Mouse (Mus musculus) heart, embryonic 14.5 days (tissue): ENCODE results near the gene Adm2. TPM values are rescaled to one million over a fixed set of nuclear protein-coding genes. Genes with fewer than 3 reads are reported as not detected.

Experiments
- ATAC-seq: fragments of 200-750 bp; cut with Nextera tagmentation; 2 replicates; pipeline ENCODE4 v1.8.0; 2017; ENCODE audit warnings: low read depth, moderate TSS enrichment; ENCODE audit not compliant: insufficient number of reproducible peaks, insufficient read depth, low FRiP score
- H3K27ac ChIP-seq, 2 experiments: fragments of 200-500 bp in 1 of 2; fragments of 300-500 bp in 1 of 2; sonication (generic) in 1 of 2; replicated peaks in 1 of 2; 2 replicates each; pipeline ENCODE4 v1.5.1; 2012 to 2014; ENCODE audit warnings: low read depth in 2 of 2, low read length in 2 of 2, control low read depth in 1 of 2, mild to moderate bottlenecking in 1 of 2, mixed read lengths in 1 of 2; ENCODE audit not compliant: control insufficient read depth in 1 of 2, insufficient read depth in 1 of 2
- H3K27me3 ChIP-seq: fragments of 300-500 bp; sonication (generic); 2 replicates; pipeline ENCODE4 v1.6.1; 2014; ENCODE audit warnings: mild to moderate bottlenecking, low read length, control low read depth; ENCODE audit not compliant: control insufficient read depth, insufficient read depth
- H3K36me3 ChIP-seq: fragments of 300-500 bp; sonication (generic); 2 replicates; pipeline ENCODE4 v1.6.1; 2014; ENCODE audit warnings: mild to moderate bottlenecking, control low read depth, low read length, mixed read lengths; ENCODE audit not compliant: control insufficient read depth, insufficient read depth
- H3K4me1 ChIP-seq, 2 experiments: fragments of 200-500 bp in 1 of 2; fragments of 300-500 bp in 1 of 2; sonication (generic) in 1 of 2; 2 replicates each; pipeline ENCODE4 v1.6.1; 2012 to 2014; ENCODE audit warnings: low read length in 2 of 2, control low read depth in 1 of 2, mixed read lengths in 1 of 2; ENCODE audit not compliant: control insufficient read depth in 2 of 2, insufficient read depth in 2 of 2
- H3K4me2 ChIP-seq: fragments of 300-500 bp; sonication (generic); 2 replicates; pipeline ENCODE4 v1.6.1; 2014; ENCODE audit warnings: mild to moderate bottlenecking, low read length
- H3K4me3 ChIP-seq, 2 experiments: fragments of 200-500 bp in 1 of 2; fragments of 300-500 bp in 1 of 2; sonication (generic) in 1 of 2; 2 replicates each; pipeline ENCODE4 v1.5.1; 2012 to 2014; ENCODE audit warnings: low read length in 2 of 2, mild to moderate bottlenecking in 2 of 2, control low read depth in 1 of 2, low read depth in 1 of 2, moderate library complexity in 1 of 2; ENCODE audit not compliant: control insufficient read depth in 1 of 2, insufficient read depth in 1 of 2
- H3K9ac ChIP-seq: fragments of 300-500 bp; sonication (generic); 2 replicates; pipeline ENCODE4 v1.6.1; 2014; ENCODE audit warnings: mild to moderate bottlenecking, low read length
- H3K9me3 ChIP-seq: fragments of 300-500 bp; sonication (generic); 2 replicates; pipeline ENCODE4 v1.6.1; 2016; ENCODE audit warnings: low read length, control low read depth; ENCODE audit not compliant: control insufficient read depth
- WGBS: fragments of 180-500 bp; shearing (Covaris S2); extraction: QIAGEN DNeasy Blood & Tissue Kit; methylation state at CpG from one replicate; pipeline ENCODE4 v1.1.7; 2014; 5-methylcytosine and 5-hydroxymethylcytosine counted together
- polyA plus RNA-seq: library from polyadenylated mRNA; unstranded; fragments of >200 nt; fragmentation: Nextera tagmentation; extraction: Ambion mirVana; gene quantifications from 2 replicates; pipeline ENCODE4 v1.2.1, GENCODE M21; 2014

Gene Adm2
- polyA plus RNA-seq, 1 experiment from 2014 or later = 0.20 TPM

DNA sequence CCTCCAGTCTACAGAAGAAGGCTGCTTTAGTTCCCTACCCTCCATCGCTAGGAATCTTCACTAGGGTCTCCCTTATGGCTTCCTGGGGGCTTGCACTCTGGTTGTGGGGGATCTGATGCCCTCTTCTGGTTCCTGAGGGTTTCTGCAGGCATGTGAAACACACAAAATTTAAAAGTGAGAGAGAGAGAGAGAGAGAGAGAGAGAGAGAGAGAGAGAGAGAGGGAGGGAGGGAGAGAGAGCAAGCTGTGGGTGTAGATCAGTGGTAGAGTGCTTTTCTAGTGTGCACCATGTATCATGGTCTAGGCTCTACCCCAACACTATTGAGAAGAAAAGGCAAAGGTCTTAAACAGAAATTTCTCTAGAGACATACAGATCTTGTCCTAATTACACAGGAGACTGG lies 19.2 kb downstream of the Adm2 start:
- no peak overlapping the region for H3K4me2 ChIP-seq
- H3K4me3 ChIP-seq = no peak overlapping the region
- 47% methylated on average over 1 of the region's 1 CpGs for WGBS

DNA sequence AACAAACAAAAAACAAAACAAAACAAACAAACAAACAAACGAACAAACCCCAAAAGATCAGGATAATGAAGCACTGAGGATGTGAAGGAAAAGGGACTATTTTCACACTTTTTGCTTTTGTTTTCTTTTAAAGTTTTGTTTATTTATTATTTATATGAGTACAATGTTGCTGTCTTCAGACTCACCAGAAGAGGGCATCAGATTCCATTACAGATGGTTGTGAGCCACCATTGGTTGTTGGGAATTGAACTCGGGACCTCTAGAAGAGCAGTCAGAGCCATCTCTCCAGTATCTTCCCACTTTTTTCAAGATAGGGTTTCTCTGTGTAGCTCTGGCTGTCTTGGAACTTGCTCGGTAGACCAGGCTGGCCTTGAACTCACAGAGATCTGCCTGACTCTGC lies 20.8 kb downstream of the Adm2 start:
- H3K27ac ChIP-seq = no peak overlapping the region
- no peak overlapping the region for H3K4me3 ChIP-seq
- no peaks in the 10 kb centered on the region for H3K4me1 ChIP-seq
- H3K9ac ChIP-seq = no peak overlapping the region
- WGBS = 83% methylated on average over 3 of the region's 3 CpGs
- no peak for ATAC-seq
- H3K36me3 ChIP-seq = no peaks in the 10 kb centered on the region
- no peaks in the 10 kb centered on the region for H3K27me3 ChIP-seq
- no peak overlapping the region for H3K4me2 ChIP-seq
- no peaks in the 10 kb centered on the region for H3K9me3 ChIP-seq

More for the DNA sequence above, 19.2 kb downstream of the Adm2 start:
- Histone ChIP-seq H3K4me1 (no peaks in the 10 kb centered on the region), H3K9ac (no peak overlapping the region), H3K9me3 (no peaks in the 10 kb centered on the region), H3K36me3 (no peaks in the 10 kb centered on the region), H3K27ac (no peak overlapping the region), H3K27me3 (no peaks in the 10 kb centered on the region)
- ATAC-seq = no peak

DNA sequence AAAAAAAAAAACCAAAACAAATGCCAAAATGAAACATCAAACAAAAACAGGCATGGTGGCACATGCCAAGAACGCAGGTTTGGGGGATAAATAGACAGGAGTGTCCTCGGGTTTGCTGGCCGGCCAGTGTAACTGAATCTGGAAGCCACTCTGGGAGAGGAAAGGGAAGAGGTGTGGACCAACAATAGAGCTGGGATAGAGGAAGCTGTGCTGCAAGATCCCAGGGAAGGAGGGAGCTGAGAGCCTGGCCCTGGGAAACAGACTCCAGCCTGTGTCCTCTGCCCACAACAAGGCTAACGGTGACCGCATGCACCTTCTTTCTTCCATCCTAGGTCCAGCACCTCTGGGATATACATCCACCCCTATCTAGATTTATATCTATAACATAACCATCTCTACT lies 27.9 kb downstream of the Adm2 start:
- ATAC-seq = no peak
- WGBS = 74% methylated on average over 5 of the region's 5 CpGs
- H3K27ac ChIP-seq = peak overlapping the region in 1 of 2 experiments; percentile 30; a peak in 2 of 4 replicates

DNA sequence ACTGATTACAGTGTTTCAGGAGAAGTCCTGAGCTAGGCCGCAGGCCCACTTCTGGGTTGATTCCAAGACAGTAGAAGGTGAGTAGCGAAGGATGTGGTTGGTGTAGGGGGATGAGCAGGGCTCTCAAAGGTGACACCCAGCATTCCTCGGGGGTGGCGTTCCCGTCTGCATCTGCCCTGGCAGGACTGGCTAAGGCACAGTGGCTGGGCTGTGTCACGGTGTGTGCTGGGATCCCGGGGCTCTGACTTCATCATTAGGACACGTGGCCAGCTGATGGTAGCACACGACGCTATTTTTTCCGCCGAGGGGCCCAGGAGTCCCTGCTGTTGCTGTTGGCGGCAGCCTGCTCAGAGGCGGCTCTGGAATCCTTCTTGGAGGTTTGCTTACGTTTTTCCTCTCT lies 28.8 kb downstream of the Adm2 start:
- ATAC-seq = no peak
- H3K27ac ChIP-seq = peak overlapping the region in 1 of 2 experiments; percentile 30; a peak in 1 of 4 replicates
- no peaks in the 10 kb centered on the region for H3K27me3 ChIP-seq
- peaks cover 49% of the 10 kb centered on the region for H3K36me3 ChIP-seq
- H3K4me1 ChIP-seq = peaks cover 7 to 14% of the 10 kb centered on the region in 2 experiments
- H3K4me3 ChIP-seq = no peak overlapping the region
- WGBS = 71% methylated on average over 15 of the region's 15 CpGs
- H3K9ac ChIP-seq = no peak overlapping the region
- no peaks in the 10 kb centered on the region for H3K9me3 ChIP-seq
- H3K4me2 ChIP-seq = no peak overlapping the region

More for the DNA sequence above, 27.9 kb downstream of the Adm2 start:
- Histone ChIP-seq H3K36me3 (peaks cover 49% of the 10 kb centered on the region), H3K9ac (no peak overlapping the region), H3K27me3 (no peaks in the 10 kb centered on the region), H3K4me1 (peaks cover 7 to 14% of the 10 kb centered on the region in 2 experiments), H3K4me2 (no peak overlapping the region), H3K4me3 (no peak overlapping the region), H3K9me3 (no peaks in the 10 kb centered on the region)

DNA sequence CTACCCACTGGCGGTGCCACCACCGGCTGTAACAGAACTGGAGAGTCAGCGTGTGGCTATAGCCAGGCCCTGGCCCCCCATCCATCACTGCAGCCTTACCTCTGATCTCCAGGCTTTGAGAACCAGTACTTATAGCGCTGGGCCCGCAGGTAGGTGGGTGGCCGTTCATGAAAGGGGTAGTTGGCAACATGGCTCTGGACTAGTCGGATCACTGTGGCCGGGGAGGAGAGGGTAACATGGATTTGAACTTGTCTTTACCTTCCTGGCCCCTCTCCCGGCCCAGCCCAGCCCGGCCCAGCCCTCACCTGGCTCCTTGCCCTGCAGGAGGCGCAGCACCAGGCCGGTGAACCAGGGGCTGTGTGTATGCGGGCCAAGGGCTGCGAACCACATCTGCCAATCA lies 29.5 kb downstream of the Adm2 start:
- Histone ChIP-seq H3K27me3 (no peaks in the 10 kb centered on the region), H3K9me3 (no peaks in the 10 kb centered on the region), H3K4me3 (no peak overlapping the region), H3K9ac (no peak overlapping the region), H3K4me2 (no peak overlapping the region), H3K36me3 (peaks cover 49% of the 10 kb centered on the region), H3K4me1 (peaks cover 7 to 22% of the 10 kb centered on the region in 2 experiments), H3K27ac (no peak overlapping the region)
- WGBS = 96% methylated on average over 14 of the region's 14 CpGs
- ATAC-seq = no peak

DNA sequence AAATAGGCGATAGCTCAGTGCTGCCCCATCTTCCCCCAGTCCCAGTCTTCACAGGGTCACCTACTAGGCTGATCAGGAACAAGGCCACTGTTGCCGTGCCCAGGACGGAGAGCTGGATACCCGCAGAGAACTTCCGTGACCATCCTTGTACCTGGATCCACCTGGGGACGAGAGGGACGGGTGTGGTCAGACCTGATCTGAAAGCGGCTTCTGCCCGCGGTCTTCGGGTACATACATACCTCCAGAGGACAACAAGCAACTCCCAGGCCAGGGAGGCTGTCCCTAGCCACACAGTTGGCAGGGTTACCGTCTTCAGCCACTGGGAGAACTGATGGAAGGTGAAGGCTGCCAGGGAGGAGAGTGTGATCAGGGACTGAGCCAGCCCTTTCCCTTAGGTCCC lies 30.3 kb downstream of the Adm2 start:
- H3K4me3 ChIP-seq = no peak overlapping the region
- peaks cover 49% of the 10 kb centered on the region for H3K36me3 ChIP-seq
- peaks cover 7 to 26% of the 10 kb centered on the region in 2 experiments for H3K4me1 ChIP-seq
- no peak overlapping the region for H3K9ac ChIP-seq
- H3K27me3 ChIP-seq = no peaks in the 10 kb centered on the region
- no peak overlapping the region for H3K4me2 ChIP-seq
- no peaks in the 10 kb centered on the region for H3K9me3 ChIP-seq
- H3K27ac ChIP-seq = no peak overlapping the region
- no peak for ATAC-seq
- WGBS = 93% methylated on average over 12 of the region's 12 CpGs

DNA sequence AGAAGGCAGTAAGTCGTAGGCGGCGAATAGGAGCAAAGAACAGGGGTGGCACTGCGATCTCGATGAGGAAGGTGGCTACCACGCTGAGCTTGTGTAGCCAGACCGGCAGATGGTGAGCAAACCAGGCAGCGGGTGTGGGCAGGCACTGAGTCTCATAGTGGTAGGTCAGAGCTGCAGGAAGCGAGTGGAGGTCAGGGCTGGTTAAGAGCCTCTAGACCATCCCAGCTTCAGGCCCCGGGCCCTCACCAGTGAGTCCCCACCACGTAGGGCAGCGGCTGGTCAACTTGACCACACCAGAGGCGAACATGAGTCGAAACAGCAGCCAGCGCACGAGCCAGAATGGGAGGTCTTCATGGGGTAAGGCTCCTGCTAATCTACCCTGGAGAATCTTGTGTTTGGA lies 31.3 kb downstream of the Adm2 start:
- no peak for ATAC-seq
- no peaks in the 10 kb centered on the region for H3K27me3 ChIP-seq
- H3K4me1 ChIP-seq = peaks cover 9 to 29% of the 10 kb centered on the region in 2 experiments
- no peak overlapping the region for H3K27ac ChIP-seq
- no peak overlapping the region for H3K4me2 ChIP-seq
- peak overlapping the region; percentile 93 for H3K9ac ChIP-seq
- H3K9me3 ChIP-seq = no peaks in the 10 kb centered on the region
- H3K4me3 ChIP-seq = no peak overlapping the region
- peaks cover 52% of the 10 kb centered on the region for H3K36me3 ChIP-seq
- WGBS = 95% methylated on average over 16 of the region's 16 CpGs

DNA sequence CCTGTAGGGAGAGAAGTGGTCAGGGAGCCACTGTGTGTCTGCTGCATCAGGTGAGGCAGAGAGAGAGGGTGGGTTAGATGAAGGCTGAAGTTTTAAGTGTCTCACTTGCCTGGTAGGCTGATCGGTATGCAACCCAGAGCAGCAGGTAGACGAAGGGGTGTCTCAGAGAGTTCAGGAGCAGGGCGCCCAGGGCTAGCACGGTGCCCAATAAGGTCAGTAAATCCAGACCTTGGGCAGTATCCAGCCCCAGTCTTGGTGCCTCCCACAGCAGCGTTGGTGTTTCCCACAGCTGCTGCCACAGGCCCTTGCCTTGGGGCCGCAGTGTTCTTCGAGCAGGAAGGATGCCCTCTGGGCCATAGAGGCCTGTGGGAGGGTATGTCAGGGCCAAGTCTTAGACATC lies 31.9 kb downstream of the Adm2 start:
- Histone ChIP-seq H3K4me3 (peak overlapping the region; percentile 63 to 79), H3K36me3 (peaks cover 51% of the 10 kb centered on the region), H3K27me3 (no peaks in the 10 kb centered on the region), H3K9me3 (no peaks in the 10 kb centered on the region), H3K4me2 (peak overlapping the region; percentile 80), H3K4me1 (peaks cover 9 to 34% of the 10 kb centered on the region in 2 experiments), H3K27ac (no peak overlapping the region), H3K9ac (peak overlapping the region; percentile 93)
- no peak for ATAC-seq
- WGBS = 69% methylated on average over 7 of the region's 7 CpGs
